Mouse (Mus musculus): ENCODE results near the gene Flad1. TPM values are rescaled to one million over a fixed set of nuclear protein-coding genes. Genes with fewer than 3 reads are reported as not detected.

Flad1 gene
- polyA plus RNA-seq, 1 experiment from 2014 or later, result 29.4 TPM

DNA sequence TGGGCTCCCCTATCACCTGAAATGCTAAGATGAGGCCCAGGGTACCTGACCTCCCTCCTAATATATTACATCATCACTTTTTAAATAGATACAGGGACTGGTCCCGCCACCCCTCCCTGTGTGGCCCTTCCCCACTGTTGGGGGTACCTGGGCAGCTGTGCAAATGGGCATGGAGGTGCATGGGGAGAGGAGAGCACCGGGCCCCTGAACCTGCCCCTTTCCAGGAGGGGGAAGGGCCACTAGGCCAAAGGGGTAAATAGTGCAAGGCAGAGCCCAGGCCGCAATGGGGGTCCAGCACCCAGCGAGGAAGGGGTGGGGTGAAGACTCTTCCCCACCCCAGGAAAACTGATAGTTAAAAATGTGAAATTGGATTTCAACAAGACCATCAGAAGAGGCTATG lies 33.8 kb downstream of the Flad1 start:
- peak overlapping the region; percentile 43; the same call in 1 of the 2 replicates for H3K4me3 ChIP-seq (ENCODE audit: low read depth, low read length)
- 72% methylated on average over 4 of the region's 4 CpGs for WGBS
- peak; percentile 28; the same call in 1 of the 2 replicates for ATAC-seq (ENCODE audit: insufficient read depth, low FRiP score, low TSS enrichment)

GRCm38 (mm10) chr3:89373581-89374231 lies 38.0 kb downstream of the Flad1 start:
- 47% methylated on average over 5 of the region's 5 CpGs for WGBS
- DNase-seq (ENCODE audit: low spot score) (no peak), ATAC-seq (ENCODE audit: insufficient read depth, low FRiP score, low TSS enrichment) (no peak)
- no peaks in the 10 kb centered on the region for H3K27me3 ChIP-seq (ENCODE audit: control insufficient read depth, insufficient read depth, low read length)
- no peaks in the 10 kb centered on the region for H3K36me3 ChIP-seq (ENCODE audit: control insufficient read depth, insufficient read depth, low read length)
- H3K27ac ChIP-seq (ENCODE audit: low read depth, low read length), result no peak overlapping the region
- H3K4me2 ChIP-seq (ENCODE audit: low read depth), result no peak overlapping the region
- no peak overlapping the region for H3K4me3 ChIP-seq (ENCODE audit: low read depth, low read length)
- H3K9me3 ChIP-seq (ENCODE audit: control insufficient read depth, low read length), result no peaks in the 10 kb centered on the region
- no peak overlapping the region for H3K9ac ChIP-seq (ENCODE audit: low read length)
- no peaks in the 10 kb centered on the region for H3K4me1 ChIP-seq (ENCODE audit: control insufficient read depth, insufficient read depth, low read length)

More for the DNA sequence above, 33.8 kb downstream of the Flad1 start:
- Histone ChIP-seq H3K27ac (ENCODE audit: low read depth, low read length) (no peak overlapping the region), H3K9ac (ENCODE audit: low read length) (no peak overlapping the region), H3K27me3 (ENCODE audit: control insufficient read depth, insufficient read depth, low read length) (no peaks in the 10 kb centered on the region), H3K4me2 (ENCODE audit: low read depth) (peak overlapping the region; percentile 68), H3K9me3 (ENCODE audit: control insufficient read depth, low read length) (no peaks in the 10 kb centered on the region), H3K36me3 (ENCODE audit: control insufficient read depth, insufficient read depth, low read length) (no peaks in the 10 kb centered on the region), H3K4me1 (ENCODE audit: control insufficient read depth, insufficient read depth, low read length) (no peaks in the 10 kb centered on the region)
- DNase-seq (ENCODE audit: low spot score), result no peak

DNA sequence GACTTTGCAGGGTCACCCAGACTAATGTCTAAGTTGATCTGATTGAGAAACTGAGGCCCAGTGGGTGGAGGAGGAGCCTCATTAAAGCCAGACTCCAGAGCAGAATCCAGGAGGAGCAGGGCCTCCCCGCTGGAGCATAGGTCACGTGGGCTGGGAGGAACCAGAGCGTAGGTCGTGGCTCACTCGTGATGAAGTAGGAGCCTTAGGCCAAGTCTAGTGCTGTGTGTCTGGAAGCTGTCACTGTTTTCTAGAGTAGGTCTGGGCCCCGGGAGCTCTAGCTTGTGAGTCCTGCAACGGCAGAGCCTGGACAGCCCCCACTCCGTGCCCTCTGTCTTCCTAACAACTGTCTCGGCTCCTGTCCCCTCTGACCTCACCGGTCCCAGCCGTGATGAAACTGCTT lies 44.3 kb downstream of the Flad1 start:
- ATAC-seq (ENCODE audit: insufficient read depth, low FRiP score, low TSS enrichment), result no peak
- Histone ChIP-seq H3K36me3 (ENCODE audit: control insufficient read depth, insufficient read depth, low read length) (no peaks in the 10 kb centered on the region), H3K4me1 (ENCODE audit: control insufficient read depth, insufficient read depth, low read length) (no peaks in the 10 kb centered on the region), H3K4me2 (ENCODE audit: low read depth) (no peak overlapping the region), H3K4me3 (ENCODE audit: low read depth, low read length) (no peak overlapping the region), H3K9me3 (ENCODE audit: control insufficient read depth, low read length) (no peaks in the 10 kb centered on the region), H3K27me3 (ENCODE audit: control insufficient read depth, insufficient read depth, low read length) (no peaks in the 10 kb centered on the region), H3K9ac (ENCODE audit: low read length) (no peak overlapping the region), H3K27ac (ENCODE audit: low read depth, low read length) (no peak overlapping the region)
- DNase-seq (ENCODE audit: low spot score), result no peak
- 76% methylated on average over 11 of the region's 11 CpGs for WGBS

GRCm38 (mm10) chr3:89365486-89366414 lies 45.9 kb downstream of the Flad1 start:
- WGBS, result 70% methylated on average over 20 of the region's 20 CpGs
- Histone ChIP-seq H3K9ac (ENCODE audit: low read length) (no peak overlapping the region), H3K4me3 (ENCODE audit: low read depth, low read length) (no peak overlapping the region), H3K36me3 (ENCODE audit: control insufficient read depth, insufficient read depth, low read length) (no peaks in the 10 kb centered on the region), H3K4me1 (ENCODE audit: control insufficient read depth, insufficient read depth, low read length) (no peaks in the 10 kb centered on the region), H3K9me3 (ENCODE audit: control insufficient read depth, low read length) (no peaks in the 10 kb centered on the region), H3K27me3 (ENCODE audit: control insufficient read depth, insufficient read depth, low read length) (no peaks in the 10 kb centered on the region), H3K27ac (ENCODE audit: low read depth, low read length) (no peak overlapping the region), H3K4me2 (ENCODE audit: low read depth) (no peak overlapping the region)
- ATAC-seq (ENCODE audit: insufficient read depth, low FRiP score, low TSS enrichment) (no peak), DNase-seq (ENCODE audit: low spot score) (no peak)

DNA sequence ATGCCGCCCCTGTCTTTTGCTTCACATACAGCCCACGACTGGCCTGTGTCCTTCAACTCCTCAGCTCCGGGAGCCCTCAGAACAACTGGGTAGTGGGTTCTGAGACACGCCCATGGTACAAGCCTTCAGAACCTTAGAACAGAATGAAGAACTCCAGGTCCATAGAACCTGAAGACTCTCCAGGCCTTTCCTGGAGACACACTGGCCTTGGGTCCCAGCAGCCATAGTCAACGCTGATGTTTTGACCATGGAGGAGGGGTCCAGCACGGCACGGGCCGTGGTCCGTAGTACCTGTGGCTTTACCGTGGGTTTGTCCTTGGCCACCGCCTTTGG lies 46.6 kb downstream of the Flad1 start, which contains the start of gene Dcst1:
Gene Dcst1, minus strand, starts transcription at position 101 of the 333 bp plus-strand sequence.
- Histone ChIP-seq H3K4me2 (ENCODE audit: low read depth) (no peak within 1 kb of the TSS), H3K27me3 (ENCODE audit: control insufficient read depth, insufficient read depth, low read length) (no peaks in the 10 kb centered on the region), H3K27ac (ENCODE audit: low read depth, low read length) (no peak within 1 kb of the TSS), H3K4me1 (ENCODE audit: control insufficient read depth, insufficient read depth, low read length) (no peaks in the 10 kb centered on the region), H3K4me3 (ENCODE audit: low read depth, low read length) (no peak within 1 kb of the TSS), H3K9me3 (ENCODE audit: control insufficient read depth, low read length) (no peaks in the 10 kb centered on the region), H3K9ac (ENCODE audit: low read length) (no peak within 1 kb of the TSS), H3K36me3 (ENCODE audit: control insufficient read depth, insufficient read depth, low read length) (no peaks in the 10 kb centered on the region)
- DNase-seq (ENCODE audit: low spot score) (no peak), ATAC-seq (ENCODE audit: insufficient read depth, low FRiP score, low TSS enrichment) (no peak)
- WGBS, result 92% methylated on average over 11 of the region's 11 CpGs

DNA sequence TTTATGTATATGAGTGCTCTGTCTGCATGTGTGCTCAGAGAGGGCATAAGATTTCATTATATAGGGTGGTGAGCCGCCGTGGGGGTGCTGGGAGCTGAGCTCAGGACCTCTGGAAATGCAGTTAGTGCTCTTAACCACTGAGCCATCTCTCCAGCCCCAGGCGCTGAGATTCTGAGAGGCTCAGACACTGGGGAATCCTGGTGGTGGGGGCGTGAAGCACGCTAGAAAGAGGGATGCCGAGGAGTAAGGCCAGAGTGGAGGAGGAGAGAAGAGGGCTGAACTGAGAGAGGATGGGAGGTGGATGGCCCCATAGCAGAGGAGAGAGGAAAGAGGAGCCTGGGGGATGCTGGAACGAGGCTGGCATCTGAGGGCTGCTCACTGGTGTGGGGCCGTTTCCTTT lies 47.0 kb downstream of the Flad1 start:
- H3K36me3 ChIP-seq (ENCODE audit: control insufficient read depth, insufficient read depth, low read length), result no peaks in the 10 kb centered on the region
- H3K4me1 ChIP-seq (ENCODE audit: control insufficient read depth, insufficient read depth, low read length), result no peaks in the 10 kb centered on the region
- WGBS, result 65% methylated on average over 8 of the region's 8 CpGs
- no peak overlapping the region for H3K4me2 ChIP-seq (ENCODE audit: low read depth)
- ATAC-seq (ENCODE audit: insufficient read depth, low FRiP score, low TSS enrichment) (no peak), DNase-seq (ENCODE audit: low spot score) (no peak)
- H3K4me3 ChIP-seq (ENCODE audit: low read depth, low read length), result no peak overlapping the region
- H3K27ac ChIP-seq (ENCODE audit: low read depth, low read length), result no peak overlapping the region
- no peaks in the 10 kb centered on the region for H3K9me3 ChIP-seq (ENCODE audit: control insufficient read depth, low read length)
- no peaks in the 10 kb centered on the region for H3K27me3 ChIP-seq (ENCODE audit: control insufficient read depth, insufficient read depth, low read length)
- H3K9ac ChIP-seq (ENCODE audit: low read length), result no peak overlapping the region

- Histone ChIP-seq H3K9ac (ENCODE audit: low read length) (no peak within 1 kb of the TSS), H3K4me1 (ENCODE audit: control insufficient read depth, insufficient read depth, low read length) (no peaks in the 10 kb centered on the region), H3K9me3 (ENCODE audit: control insufficient read depth, low read length) (no peaks in the 10 kb centered on the region), H3K27me3 (ENCODE audit: control insufficient read depth, insufficient read depth, low read length) (no peaks in the 10 kb centered on the region), H3K4me3 (ENCODE audit: low read depth, low read length) (no peak within 1 kb of the TSS), H3K36me3 (ENCODE audit: control insufficient read depth, insufficient read depth, low read length) (no peaks in the 10 kb centered on the region), H3K4me2 (ENCODE audit: low read depth) (no peak within 1 kb of the TSS), H3K27ac (ENCODE audit: low read depth, low read length) (no peak within 1 kb of the TSS)
- ATAC-seq (ENCODE audit: insufficient read depth, low FRiP score, low TSS enrichment) (no peak), DNase-seq (ENCODE audit: low spot score) (no peak)
- WGBS, result 91% methylated on average over 7 of the region's 7 CpGs
Measured at GRCm38 (mm10) chr3:89361675-89362074, 50.0 kb downstream of the Flad1 start, which contains the start of gene Dcst2. Dcst2 (plus strand) TSS chr3:89361975.

- 75% methylated on average over 3 of the region's 3 CpGs for WGBS
- DNase-seq (ENCODE audit: low spot score) (no peak), ATAC-seq (ENCODE audit: insufficient read depth, low FRiP score, low TSS enrichment) (no peak)
- no peaks in the 10 kb centered on the region for H3K4me1 ChIP-seq (ENCODE audit: control insufficient read depth, insufficient read depth, low read length)
- H3K9ac ChIP-seq (ENCODE audit: low read length), result no peak overlapping the region
- H3K27me3 ChIP-seq (ENCODE audit: control insufficient read depth, insufficient read depth, low read length), result no peaks in the 10 kb centered on the region
- H3K4me3 ChIP-seq (ENCODE audit: low read depth, low read length), result no peak overlapping the region
- no peaks in the 10 kb centered on the region for H3K9me3 ChIP-seq (ENCODE audit: control insufficient read depth, low read length)
- no peak overlapping the region for H3K27ac ChIP-seq (ENCODE audit: low read depth, low read length)
- H3K4me2 ChIP-seq (ENCODE audit: low read depth), result no peak overlapping the region
- no peaks in the 10 kb centered on the region for H3K36me3 ChIP-seq (ENCODE audit: control insufficient read depth, insufficient read depth, low read length)
Measured at GRCm38 (mm10) chr3:89360237-89360636, 51.4 kb downstream of the Flad1 start.

All from neural tube, embryonic 11.5 days (tissue).